Mouse (Mus musculus) telencephalon, adult 2 months (tissue): ENCODE measurements at regions not wholly inside any gene's neighbourhood (a gene's known extent, or its start where the extent isn't known, plus 50 kb on each side); places are given as distances from the start of the nearest gene placed in this dataset.

Experiments used
- DNase-seq: peaks from one replicate; pipeline ENCODE4 v3.0.0-alpha.2; 2011; ENCODE audit warnings: low read depth, low spot score

DNA sequence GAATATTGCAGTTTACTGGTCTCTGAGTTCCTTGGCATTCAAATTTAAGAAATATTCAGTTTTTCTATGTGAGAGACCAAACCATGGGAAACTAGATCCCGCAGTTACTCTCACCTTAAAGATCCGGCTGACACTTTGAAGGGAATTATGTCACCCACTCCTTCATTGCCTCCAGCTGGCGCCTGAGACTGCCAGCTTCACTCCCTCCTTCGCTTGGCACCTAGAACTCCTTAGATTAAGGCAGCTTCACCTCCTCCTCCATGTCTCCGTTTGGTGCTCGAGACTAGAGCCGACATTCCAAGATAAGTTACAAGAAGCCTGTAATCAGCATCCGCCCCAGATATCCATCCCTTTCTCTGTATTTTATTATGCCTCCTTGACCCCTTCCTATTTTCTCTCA lies 269.3 kb upstream of the Slitrk4 start:
- peak; percentile 21 for DNase-seq

DNA sequence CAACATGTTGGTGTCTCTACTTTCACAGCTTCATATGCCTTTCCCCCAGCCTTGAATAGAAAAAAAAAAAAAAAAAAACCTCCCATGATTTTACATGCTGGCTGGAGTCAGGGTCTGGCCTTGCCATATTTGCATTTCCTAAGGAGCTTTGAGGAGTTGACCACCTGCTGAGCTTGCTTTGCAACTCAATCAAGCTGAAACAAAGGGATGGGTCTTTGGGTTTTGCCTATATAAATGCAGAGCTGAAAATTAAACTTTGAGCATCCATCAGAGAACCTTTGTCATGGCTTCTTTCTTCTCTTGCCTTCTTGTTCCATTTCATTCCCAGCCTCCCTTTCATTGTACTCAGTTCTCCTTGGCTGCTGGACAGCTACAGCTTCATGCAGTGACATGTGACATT lies 228.2 kb upstream of the Slitrk4 start:
- no peak for DNase-seq
